Mouse (Mus musculus): ENCODE results near the gene Mrln.

The Mrln gene

DNA sequence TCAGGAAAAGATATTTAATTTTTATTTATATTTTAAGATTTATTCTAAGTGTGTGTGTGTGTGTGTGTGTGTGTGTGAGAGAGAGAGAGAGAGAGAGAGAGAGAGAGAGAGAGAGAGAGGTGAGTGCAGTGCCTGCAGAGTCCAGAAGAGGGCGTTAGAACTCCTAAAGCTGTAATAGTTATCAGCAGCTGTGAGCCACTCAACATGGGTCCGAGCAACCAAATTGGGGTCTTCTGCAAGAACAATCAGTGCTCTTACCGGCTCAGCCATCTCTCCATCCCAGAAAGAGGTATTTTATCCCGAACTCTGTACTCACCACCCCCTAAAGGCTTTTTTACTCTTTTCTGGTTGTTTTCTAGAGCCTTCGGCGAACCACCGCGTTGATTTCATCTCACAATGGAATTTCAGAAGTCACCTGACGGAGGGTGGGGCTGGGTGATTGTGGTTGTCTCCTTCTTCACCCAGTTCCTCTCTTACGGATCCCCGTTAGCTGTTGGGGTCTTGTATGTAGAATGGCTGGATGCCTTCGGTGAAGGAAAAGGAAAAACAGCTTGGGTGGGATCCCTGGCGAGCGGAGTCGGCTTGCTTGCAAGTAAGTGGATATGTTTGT, 51.2 kb downstream of the Mrln start:
- no peak for DNase-seq (ENCODE audit: low spot score in 2 of 2)

DNA sequence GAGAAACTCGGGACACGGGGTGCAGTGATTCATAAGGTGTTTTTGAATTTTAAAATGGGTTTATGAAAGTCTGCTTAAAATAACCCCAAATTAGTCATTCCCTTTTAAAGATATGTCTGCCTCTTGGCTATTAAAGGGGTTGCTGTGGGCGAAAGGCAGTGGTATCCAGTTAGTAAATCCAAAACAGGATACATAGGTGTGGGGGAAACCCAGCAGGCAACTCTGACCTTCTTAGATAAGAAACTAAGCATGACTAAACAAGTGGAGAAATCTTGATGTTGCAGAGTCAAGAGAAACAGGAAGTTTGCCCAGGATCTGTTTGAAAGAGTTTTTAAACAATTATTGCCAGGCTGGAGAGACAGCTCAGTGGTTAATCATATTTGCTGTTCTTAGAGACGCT, 52.6 kb downstream of the Mrln start:
- no peak for DNase-seq (ENCODE audit: low spot score in 2 of 2)

DNA sequence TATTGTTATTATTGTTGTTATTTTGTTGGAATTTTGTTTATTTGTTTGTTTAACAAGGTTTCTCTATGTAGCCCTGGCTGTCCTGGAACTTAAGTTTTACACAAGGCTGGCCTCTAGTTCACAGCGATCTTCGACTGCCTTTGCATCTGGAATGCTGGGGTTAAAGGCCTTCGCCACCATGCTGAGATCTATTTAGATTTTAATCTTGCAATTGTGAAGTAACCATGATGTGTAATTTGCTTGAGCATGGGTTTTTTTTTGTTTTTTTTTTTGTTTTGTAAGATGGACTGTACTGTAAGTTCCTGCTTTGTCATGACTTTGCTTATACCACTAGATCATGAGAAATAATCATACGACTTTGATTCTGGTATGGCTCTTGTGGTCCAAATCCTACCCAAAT, 56.4 kb downstream of the Mrln start:
- no peak for DNase-seq (ENCODE audit: low spot score in 2 of 2)

DNA sequence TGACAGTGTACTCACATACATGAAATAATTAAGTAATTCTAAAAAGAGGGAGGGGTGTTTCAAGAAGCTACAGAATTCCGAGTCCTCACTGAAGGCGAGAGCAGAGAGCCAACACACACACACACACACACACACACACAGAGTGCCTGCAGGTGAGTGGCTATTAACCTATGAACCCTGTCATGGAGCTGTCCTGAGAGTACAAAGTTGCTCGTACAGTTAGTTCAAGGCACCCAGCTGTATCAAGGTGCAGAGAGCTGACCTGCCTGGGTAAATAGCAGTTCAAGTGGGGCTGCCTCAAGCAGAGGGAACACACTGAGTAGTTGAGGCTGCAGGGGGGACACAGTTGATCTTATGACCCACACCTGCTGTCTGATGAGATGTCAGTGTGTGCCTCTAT, 57.6 kb downstream of the Mrln start:
- DNase-seq (ENCODE audit: low spot score in 2 of 2): no peak

DNA sequence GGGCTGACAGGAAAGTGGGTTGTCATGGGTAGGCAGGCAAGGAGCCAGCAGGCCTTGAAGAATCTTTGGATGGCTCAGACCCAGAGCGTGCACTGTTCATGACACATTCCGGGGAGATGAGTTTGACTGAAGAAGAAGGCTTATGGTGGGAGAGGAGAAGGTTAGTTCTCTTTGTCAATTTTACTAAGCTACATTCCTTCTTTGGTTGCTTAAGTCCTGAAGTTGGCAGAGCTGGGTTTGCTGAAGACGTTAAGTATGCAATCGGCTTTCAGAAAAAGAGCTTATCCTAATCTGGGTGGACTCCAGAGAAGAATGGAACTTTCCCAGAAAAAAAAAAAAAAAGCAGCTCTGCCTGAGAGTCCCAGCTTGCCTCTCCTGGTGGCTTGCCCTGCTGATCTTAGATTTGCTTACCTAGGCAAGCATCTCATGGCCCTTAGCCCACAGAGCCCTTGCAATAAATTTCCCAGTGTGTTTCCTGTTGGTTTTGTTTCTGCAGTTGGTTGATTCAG, 59.3 kb downstream of the Mrln start:
- no peak for DNase-seq (ENCODE audit: low spot score in 2 of 2)

DNA sequence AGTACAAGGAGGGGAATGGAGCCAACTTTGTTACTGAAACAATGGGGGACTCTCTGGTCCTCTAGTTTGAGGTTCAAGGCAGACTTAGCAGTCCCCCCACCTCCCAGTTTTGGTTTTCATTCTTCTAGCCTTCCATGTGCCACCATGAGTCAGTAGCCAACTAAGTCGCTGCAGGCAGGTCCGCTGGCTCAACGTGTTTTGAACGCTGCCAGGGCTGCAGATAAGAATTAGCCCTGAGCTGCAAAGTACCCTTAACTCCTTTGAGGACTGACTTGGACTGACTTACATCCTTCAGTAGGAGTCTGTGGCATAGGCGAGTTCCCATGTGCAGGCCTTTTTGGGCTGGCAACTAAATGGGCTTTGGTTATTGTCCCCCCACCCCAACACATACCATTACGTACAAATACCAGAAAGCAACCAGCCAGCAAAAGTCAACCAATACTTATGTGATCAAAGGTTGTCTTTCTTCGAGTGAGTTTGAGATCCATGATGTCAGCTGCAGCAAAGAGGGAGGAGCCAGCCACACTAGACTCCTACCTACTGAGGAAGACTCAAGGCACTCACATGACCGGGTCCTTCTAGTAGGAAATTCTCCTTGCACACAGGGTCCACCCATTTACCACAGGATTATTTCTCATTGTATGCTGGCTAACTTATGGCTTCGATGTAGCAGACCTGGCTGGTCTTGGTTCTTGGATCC, 60.0 kb downstream of the Mrln start:
- DNase-seq (ENCODE audit: low spot score in 2 of 2): no peak

DNA sequence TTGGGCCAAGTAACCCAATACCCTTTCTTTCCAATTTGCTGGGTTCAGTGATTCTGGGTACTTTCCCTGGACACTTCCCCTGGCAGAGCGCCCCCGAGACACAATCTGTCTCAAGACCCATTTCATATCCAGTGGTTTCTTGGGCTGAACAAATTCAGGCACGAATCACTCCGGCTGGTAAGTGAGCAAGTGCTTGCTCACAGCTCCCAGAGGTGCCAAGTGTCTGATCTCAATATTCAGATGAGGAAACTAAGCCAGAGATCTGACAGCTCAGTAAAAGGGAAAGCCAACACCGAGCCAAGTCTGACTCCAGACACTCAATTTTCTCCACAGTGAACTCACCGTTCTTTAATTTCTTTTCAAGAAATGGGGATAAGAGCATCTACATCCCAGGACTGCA, 62.0 kb downstream of the Mrln start:
- DNase-seq (ENCODE audit: low spot score in 2 of 2): peak in 1 of 2 experiments; percentile 24

DNA sequence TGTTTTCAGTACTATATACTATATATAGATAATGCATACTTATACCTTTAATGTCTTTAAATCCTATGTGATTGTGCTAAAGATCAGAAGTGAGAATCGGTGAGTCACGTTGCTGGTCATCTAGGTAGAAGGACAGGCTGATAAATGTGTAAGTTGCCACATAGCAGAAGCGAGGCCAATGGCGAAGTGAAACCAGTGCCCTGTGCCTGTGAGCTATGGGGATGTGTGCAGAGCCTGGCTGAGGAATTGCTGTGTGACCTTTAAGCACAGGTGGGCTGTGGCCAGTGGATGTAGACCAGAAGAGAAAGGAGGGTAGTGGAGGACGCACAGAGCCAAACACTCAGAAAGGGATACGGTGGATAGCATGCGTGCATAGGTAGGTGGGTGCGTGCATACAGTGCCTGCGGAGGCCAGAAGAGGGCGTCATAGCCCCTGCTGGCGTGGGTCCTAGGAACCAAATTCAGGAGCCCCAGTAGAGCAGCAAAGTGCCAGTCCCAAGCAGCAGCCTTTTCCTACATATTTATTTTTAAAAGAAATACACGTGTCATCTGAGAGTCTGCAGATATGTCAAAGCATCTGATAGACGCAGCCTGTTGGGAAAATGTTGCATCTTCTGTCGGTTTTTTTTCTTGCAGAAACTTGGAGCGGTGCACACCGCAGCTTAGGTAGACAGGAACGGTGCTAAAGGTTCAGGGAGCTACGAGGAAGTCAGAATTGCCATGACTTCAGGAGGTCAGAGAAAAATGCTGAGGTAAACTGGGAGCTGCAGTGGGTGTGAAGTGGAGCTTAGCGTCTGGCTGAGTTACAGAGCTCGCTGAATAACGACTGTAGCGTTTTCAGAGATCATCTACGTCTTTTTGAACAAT, 64.3 kb downstream of the Mrln start:
- no peak for DNase-seq (ENCODE audit: low spot score in 2 of 2)
